Mouse (Mus musculus) embryonic facial prominence, embryonic 15.5 days (tissue): ENCODE data around the gene Shisal1. TPM values are rescaled to one million over a fixed set of nuclear protein-coding genes. Genes with fewer than 3 reads are reported as not detected.

Experiments used
- ATAC-seq: fragments of 200-750 bp; cut with Nextera tagmentation; 2 replicates; pipeline ENCODE4 v1.8.0; 2017; ENCODE audit warnings: low read depth, moderate TSS enrichment; ENCODE audit not compliant: insufficient number of reproducible peaks, low FRiP score, low TSS enrichment
- H3K27ac ChIP-seq: fragments of 300-500 bp; sonication (generic); replicated peaks from 2 replicates; pipeline ENCODE4 v1.5.1; 2015; ENCODE audit warnings: mild to moderate bottlenecking, inconsistent platforms
- H3K27me3 ChIP-seq: fragments of 300-500 bp; sonication (generic); 2 replicates; pipeline ENCODE4 v1.6.1; 2015; ENCODE audit warnings: inconsistent platforms
- H3K36me3 ChIP-seq: fragments of 300-500 bp; sonication (generic); 2 replicates; pipeline ENCODE4 v1.6.1; 2015; ENCODE audit warnings: mild to moderate bottlenecking, inconsistent platforms
- H3K4me1 ChIP-seq: fragments of 300-500 bp; sonication (generic); 2 replicates; pipeline ENCODE4 v1.6.1; 2015; ENCODE audit warnings: inconsistent platforms
- H3K4me2 ChIP-seq: fragments of 300-500 bp; sonication (generic); replicated peaks from 2 replicates; pipeline ENCODE4 v1.6.1; 2015; ENCODE audit warnings: mild to moderate bottlenecking, inconsistent platforms
- H3K4me3 ChIP-seq: fragments of 300-500 bp; sonication (generic); replicated peaks from 2 replicates; pipeline ENCODE4 v1.5.1; 2015; ENCODE audit warnings: mild to moderate bottlenecking, inconsistent platforms
- H3K9ac ChIP-seq: fragments of 300-500 bp; sonication (generic); 2 replicates; pipeline ENCODE4 v1.6.1; 2015; ENCODE audit warnings: inconsistent platforms
- H3K9me3 ChIP-seq: fragments of 300-500 bp; sonication (generic); replicated peaks from 2 replicates; pipeline ENCODE4 v1.6.1; 2016; ENCODE audit warnings: inconsistent platforms
- WGBS: fragments of 180-500 bp; shearing (Covaris S2); methylation state at CpG from one replicate; pipeline ENCODE4 v1.1.7; 2015; 5-methylcytosine and 5-hydroxymethylcytosine counted together
- polyA plus RNA-seq: library from polyadenylated mRNA; unstranded; fragments of >200 nt; fragmentation: Nextera tagmentation; extraction: Ambion mirVana; gene quantifications from 2 replicates; pipeline ENCODE4 v1.2.1, GENCODE M21; 2015

The Shisal1 gene
- 6.0 and 6.6 TPM in 2 replicates for polyA plus RNA-seq

GRCm38 (mm10) chr15:84446997-84447396 lies at the start of gene Shisal1:
Gene Shisal1 (minus strand): TSS chr15:84447097.
- Histone ChIP-seq H3K27ac (no peak within 1 kb of the TSS), H3K36me3 (no peaks in the 10 kb centered on the region), H3K4me2 (peak within 1 kb of the TSS; percentile 96), H3K9me3 (no peaks in the 10 kb centered on the region), H3K4me1 (peaks cover 26% of the 10 kb centered on the region), H3K9ac (peak within 1 kb of the TSS; percentile 33), H3K4me3 (peak within 1 kb of the TSS; percentile 52), H3K27me3 (peaks cover 69% of the 10 kb centered on the region)
- 11% methylated on average over 9 of the region's 9 CpGs for WGBS
- ATAC-seq, result no peak

- Histone ChIP-seq H3K4me1 (no peaks in the 10 kb centered on the region), H3K4me2 (no peak overlapping the region), H3K27ac (no peak overlapping the region), H3K9ac (no peak overlapping the region), H3K27me3 (no peaks in the 10 kb centered on the region), H3K4me3 (no peak overlapping the region), H3K9me3 (no peaks in the 10 kb centered on the region), H3K36me3 (no peaks in the 10 kb centered on the region)
- ATAC-seq, result no peak
- WGBS, result 50% methylated on average over 7 of the region's 7 CpGs
These were observed 43.6 kb upstream of the Shisal1 start for GRCm38 (mm10) chr15:84490486-84490885.

GRCm38 (mm10) chr15:84484255-84484654 lies 37.4 kb upstream of the Shisal1 start:
- no peak overlapping the region for H3K27ac ChIP-seq
- H3K27me3 ChIP-seq, result peaks cover 24% of the 10 kb centered on the region; the same call in 1 of the 2 replicates
- no peaks in the 10 kb centered on the region for H3K9me3 ChIP-seq
- no peak overlapping the region for H3K9ac ChIP-seq
- no peak overlapping the region for H3K4me2 ChIP-seq
- no peaks in the 10 kb centered on the region for H3K36me3 ChIP-seq
- peaks cover 28% of the 10 kb centered on the region for H3K4me1 ChIP-seq
- ATAC-seq, result no peak
- 51% methylated on average over 4 of the region's 4 CpGs for WGBS
- H3K4me3 ChIP-seq, result no peak overlapping the region

GRCm38 (mm10) chr15:84483622-84484021 lies 36.7 kb upstream of the Shisal1 start:
- no peak overlapping the region for H3K4me2 ChIP-seq
- 58% methylated on average over 5 of the region's 5 CpGs for WGBS
- no peak overlapping the region for H3K4me3 ChIP-seq
- H3K27me3 ChIP-seq, result peaks cover 28% of the 10 kb centered on the region
- no peaks in the 10 kb centered on the region for H3K36me3 ChIP-seq
- no peak overlapping the region for H3K27ac ChIP-seq
- peaks cover 28% of the 10 kb centered on the region for H3K4me1 ChIP-seq
- H3K9me3 ChIP-seq, result no peaks in the 10 kb centered on the region
- no peak for ATAC-seq
- no peak overlapping the region for H3K9ac ChIP-seq

GRCm38 (mm10) chr15:84481259-84481877 lies 34.5 kb upstream of the Shisal1 start:
- H3K27ac ChIP-seq, result no peak overlapping the region
- no peak for ATAC-seq
- H3K36me3 ChIP-seq, result no peaks in the 10 kb centered on the region
- no peak overlapping the region for H3K9ac ChIP-seq
- no peak overlapping the region for H3K4me3 ChIP-seq
- no peak overlapping the region for H3K4me2 ChIP-seq
- peaks cover 28% of the 10 kb centered on the region for H3K27me3 ChIP-seq
- no peaks in the 10 kb centered on the region for H3K9me3 ChIP-seq
- H3K4me1 ChIP-seq, result peaks cover 28% of the 10 kb centered on the region
- WGBS, result 37% methylated on average over 13 of the region's 13 CpGs

GRCm38 (mm10) chr15:84469391-84469790 lies 22.5 kb upstream of the Shisal1 start:
- 16% methylated on average over 8 of the region's 8 CpGs for WGBS
- Histone ChIP-seq H3K4me2 (0 out of 2 replicates have a peak overlapping the region, but pooled peaks have one; percentile 1), H3K4me3 (no peak overlapping the region), H3K36me3 (no peaks in the 10 kb centered on the region), H3K9me3 (no peaks in the 10 kb centered on the region), H3K27ac (no peak overlapping the region), H3K9ac (no peak overlapping the region), H3K27me3 (no peaks in the 10 kb centered on the region), H3K4me1 (peaks cover 26% of the 10 kb centered on the region)
- peak; percentile 70; the same call in 1 of the 2 replicates for ATAC-seq

GRCm38 (mm10) chr15:84467761-84468160 lies 20.9 kb upstream of the Shisal1 start:
- ATAC-seq, result no peak
- Histone ChIP-seq H3K9me3 (no peaks in the 10 kb centered on the region), H3K4me2 (no peak overlapping the region), H3K27ac (no peak overlapping the region), H3K4me3 (no peak overlapping the region), H3K27me3 (no peaks in the 10 kb centered on the region), H3K9ac (no peak overlapping the region), H3K36me3 (no peaks in the 10 kb centered on the region), H3K4me1 (peaks cover 26% of the 10 kb centered on the region)
- WGBS, result 60% methylated on average over 5 of the region's 5 CpGs

GRCm38 (mm10) chr15:84466458-84467267 lies 19.8 kb upstream of the Shisal1 start:
- H3K9me3 ChIP-seq, result no peaks in the 10 kb centered on the region
- H3K9ac ChIP-seq, result no peak overlapping the region
- no peak overlapping the region for H3K4me3 ChIP-seq
- H3K36me3 ChIP-seq, result no peaks in the 10 kb centered on the region
- H3K4me2 ChIP-seq, result no peak overlapping the region
- H3K27me3 ChIP-seq, result no peaks in the 10 kb centered on the region
- peak; percentile 44; the same call in 1 of the 2 replicates for ATAC-seq
- peaks cover 26% of the 10 kb centered on the region for H3K4me1 ChIP-seq
- peak overlapping the region; percentile 17; the same call in 1 of the 2 replicates for H3K27ac ChIP-seq
- WGBS, result 42% methylated on average over 13 of the region's 13 CpGs

GRCm38 (mm10) chr15:84461429-84461828 lies 14.5 kb upstream of the Shisal1 start:
- H3K36me3 ChIP-seq, result no peaks in the 10 kb centered on the region
- H3K4me2 ChIP-seq, result no peak overlapping the region
- no peaks in the 10 kb centered on the region for H3K4me1 ChIP-seq
- H3K9ac ChIP-seq, result no peak overlapping the region
- H3K27ac ChIP-seq, result no peak overlapping the region
- WGBS, result 68% methylated on average over 2 of the region's 2 CpGs
- no peaks in the 10 kb centered on the region for H3K9me3 ChIP-seq
- H3K27me3 ChIP-seq, result no peaks in the 10 kb centered on the region
- H3K4me3 ChIP-seq, result no peak overlapping the region
- ATAC-seq, result no peak

GRCm38 (mm10) chr15:84458983-84459382 lies 12.1 kb upstream of the Shisal1 start:
- H3K9me3 ChIP-seq, result no peaks in the 10 kb centered on the region
- H3K27me3 ChIP-seq, result no peaks in the 10 kb centered on the region
- 65% methylated on average over 6 of the region's 6 CpGs for WGBS
- no peak overlapping the region for H3K9ac ChIP-seq
- no peak for ATAC-seq
- H3K4me2 ChIP-seq, result no peak overlapping the region
- H3K36me3 ChIP-seq, result no peaks in the 10 kb centered on the region
- no peak overlapping the region for H3K4me3 ChIP-seq
- no peaks in the 10 kb centered on the region for H3K4me1 ChIP-seq
- no peak overlapping the region for H3K27ac ChIP-seq

- H3K4me2 ChIP-seq, result no peak overlapping the region
- ATAC-seq, result no peak
- no peak overlapping the region for H3K9ac ChIP-seq
- H3K27ac ChIP-seq, result no peak overlapping the region
- H3K27me3 ChIP-seq, result peaks cover 3% of the 10 kb centered on the region; the same call in 1 of the 2 replicates
- 90% methylated on average over 6 of the region's 6 CpGs for WGBS
- H3K4me3 ChIP-seq, result no peak overlapping the region
- peaks cover 8% of the 10 kb centered on the region for H3K4me1 ChIP-seq
- no peaks in the 10 kb centered on the region for H3K36me3 ChIP-seq
- no peaks in the 10 kb centered on the region for H3K9me3 ChIP-seq
These were observed 8.4 kb upstream of the Shisal1 start for GRCm38 (mm10) chr15:84455286-84455685.
